Mouse (Mus musculus): ENCODE results near the gene Frzb. TPM values are rescaled to one million over a fixed set of nuclear protein-coding genes. Genes with fewer than 3 reads are reported as not detected.

The Frzb gene
- polyA plus RNA-seq, 1 experiment: not detected

GRCm38 (mm10) chr2:80434783-80435572 is 12.4 kb downstream of the Frzb start:
- Histone ChIP-seq H3K4me3 (replicated peaks) (no peak overlapping the region), H3K9me3 (ENCODE audit: control insufficient read depth, low read length) (no peaks in the 10 kb centered on the region), H3K27me3 (ENCODE audit: control insufficient read depth) (no peaks in the 10 kb centered on the region), H3K4me1 (ENCODE audit: control insufficient read depth) (no peaks in the 10 kb centered on the region), H3K36me3 (ENCODE audit: control insufficient read depth) (no peaks in the 10 kb centered on the region)
- no peak for TF ChIP-seq GATA1 (IDR thresholded peaks at IDR 0.05; ENCODE audit: low read length)
- no peak for TF ChIP-seq TAL1 (IDR thresholded peaks at IDR 0.05; ENCODE audit: low read length)

- no peaks in the 10 kb centered on the region for H3K4me1 ChIP-seq (ENCODE audit: control insufficient read depth)
- TF ChIP-seq GATA1 (IDR thresholded peaks at IDR 0.05; ENCODE audit: low read length) (no peak), TAL1 (IDR thresholded peaks at IDR 0.05; ENCODE audit: low read length) (no peak)
- H3K36me3 ChIP-seq (ENCODE audit: control insufficient read depth): no peaks in the 10 kb centered on the region
- H3K27me3 ChIP-seq (ENCODE audit: control insufficient read depth): no peaks in the 10 kb centered on the region
- no peak overlapping the region for H3K4me3 ChIP-seq (replicated peaks)
- no peaks in the 10 kb centered on the region for H3K9me3 ChIP-seq (ENCODE audit: control insufficient read depth, low read length)
Measured at GRCm38 (mm10) chr2:80433254-80433876, 14.1 kb downstream of the Frzb start.

GRCm38 (mm10) chr2:80430357-80431053 is 16.9 kb downstream of the Frzb start:
- Histone ChIP-seq H3K36me3 (ENCODE audit: control insufficient read depth) (no peaks in the 10 kb centered on the region), H3K27me3 (ENCODE audit: control insufficient read depth) (no peaks in the 10 kb centered on the region), H3K4me1 (ENCODE audit: control insufficient read depth) (no peaks in the 10 kb centered on the region), H3K4me3 (replicated peaks) (no peak overlapping the region), H3K9me3 (ENCODE audit: control insufficient read depth, low read length) (no peaks in the 10 kb centered on the region)
- no peak for TF ChIP-seq TAL1 (IDR thresholded peaks at IDR 0.05; ENCODE audit: low read length)

GRCm38 (mm10) chr2:80423116-80423515 is 24.3 kb downstream of the Frzb start:
- Histone ChIP-seq H3K4me3 (replicated peaks) (no peak overlapping the region), H3K4me1 (ENCODE audit: control insufficient read depth) (no peaks in the 10 kb centered on the region), H3K9me3 (ENCODE audit: control insufficient read depth, low read length) (no peaks in the 10 kb centered on the region), H3K27me3 (ENCODE audit: control insufficient read depth) (no peaks in the 10 kb centered on the region), H3K36me3 (ENCODE audit: control insufficient read depth) (no peaks in the 10 kb centered on the region)
- TF ChIP-seq TAL1 (IDR thresholded peaks at IDR 0.05; ENCODE audit: low read length): no peak
- TF ChIP-seq GATA1 (IDR thresholded peaks at IDR 0.05; ENCODE audit: low read length): no peak

- no peaks in the 10 kb centered on the region for H3K36me3 ChIP-seq (ENCODE audit: control insufficient read depth)
- H3K27me3 ChIP-seq (ENCODE audit: control insufficient read depth): no peaks in the 10 kb centered on the region
- TF ChIP-seq TAL1 (IDR thresholded peaks at IDR 0.05; ENCODE audit: low read length) (no peak), GATA1 (IDR thresholded peaks at IDR 0.05; ENCODE audit: low read length) (no peak)
- H3K4me3 ChIP-seq (replicated peaks): no peak overlapping the region
- H3K9me3 ChIP-seq (ENCODE audit: control insufficient read depth, low read length): no peaks in the 10 kb centered on the region
- no peaks in the 10 kb centered on the region for H3K4me1 ChIP-seq (ENCODE audit: control insufficient read depth)
Measured at GRCm38 (mm10) chr2:80421990-80422389, 25.4 kb downstream of the Frzb start.

GRCm38 (mm10) chr2:80416286-80416685 is 31.1 kb downstream of the Frzb start:
- no peaks in the 10 kb centered on the region for H3K4me1 ChIP-seq (ENCODE audit: control insufficient read depth)
- no peaks in the 10 kb centered on the region for H3K27me3 ChIP-seq (ENCODE audit: control insufficient read depth)
- H3K36me3 ChIP-seq (ENCODE audit: control insufficient read depth): no peaks in the 10 kb centered on the region
- no peak overlapping the region for H3K4me3 ChIP-seq (replicated peaks)
- TF ChIP-seq GATA1 (IDR thresholded peaks at IDR 0.05; ENCODE audit: low read length) (no peak), TAL1 (IDR thresholded peaks at IDR 0.05; ENCODE audit: low read length) (no peak)
- H3K9me3 ChIP-seq (ENCODE audit: control insufficient read depth, low read length): no peaks in the 10 kb centered on the region

- Histone ChIP-seq H3K9me3 (ENCODE audit: control insufficient read depth, low read length) (no peaks in the 10 kb centered on the region), H3K36me3 (ENCODE audit: control insufficient read depth) (no peaks in the 10 kb centered on the region), H3K4me1 (ENCODE audit: control insufficient read depth) (no peaks in the 10 kb centered on the region), H3K27me3 (ENCODE audit: control insufficient read depth) (no peaks in the 10 kb centered on the region), H3K4me3 (replicated peaks) (no peak overlapping the region)
- no peak for TF ChIP-seq TAL1 (IDR thresholded peaks at IDR 0.05; ENCODE audit: low read length)
- no peak for TF ChIP-seq GATA1 (IDR thresholded peaks at IDR 0.05; ENCODE audit: low read length)
Measured at GRCm38 (mm10) chr2:80414387-80414786, 33.0 kb downstream of the Frzb start.

GRCm38 (mm10) chr2:80413124-80413523 is 34.3 kb downstream of the Frzb start:
- Histone ChIP-seq H3K4me3 (replicated peaks) (no peak overlapping the region), H3K27me3 (ENCODE audit: control insufficient read depth) (no peaks in the 10 kb centered on the region), H3K4me1 (ENCODE audit: control insufficient read depth) (no peaks in the 10 kb centered on the region), H3K9me3 (ENCODE audit: control insufficient read depth, low read length) (no peaks in the 10 kb centered on the region), H3K36me3 (ENCODE audit: control insufficient read depth) (no peaks in the 10 kb centered on the region)
- no peak for TF ChIP-seq TAL1 (IDR thresholded peaks at IDR 0.05; ENCODE audit: low read length)
- TF ChIP-seq GATA1 (IDR thresholded peaks at IDR 0.05; ENCODE audit: low read length): no peak

GRCm38 (mm10) chr2:80409893-80410574 is 37.4 kb downstream of the Frzb start:
- Histone ChIP-seq H3K36me3 (ENCODE audit: control insufficient read depth) (no peaks in the 10 kb centered on the region), H3K9me3 (ENCODE audit: control insufficient read depth, low read length) (no peaks in the 10 kb centered on the region), H3K4me1 (ENCODE audit: control insufficient read depth) (no peaks in the 10 kb centered on the region), H3K4me3 (replicated peaks) (no peak overlapping the region), H3K27me3 (ENCODE audit: control insufficient read depth) (no peaks in the 10 kb centered on the region)
- no peak for TF ChIP-seq GATA1 (IDR thresholded peaks at IDR 0.05; ENCODE audit: low read length)
- TF ChIP-seq TAL1 (IDR thresholded peaks at IDR 0.05; ENCODE audit: low read length): no peak

Measured in erythroblast, embryonic 14.5 days (primary cell).